Mouse (Mus musculus) intestine, postnatal 0 days (tissue): Measurements from ENCODE around the gene Cacna1a. TPM values are rescaled to one million over a fixed set of nuclear protein-coding genes. Genes with fewer than 3 reads are reported as not detected.
A peak's percentile ranks its signal among the peaks of the same experiment; 100 is the strongest.

ENCODE experiments used
- ATAC-seq: fragments of 200-750 bp; cut with Nextera tagmentation; 2 replicates; pipeline ENCODE4 v1.8.0; 2017; ENCODE audit warnings: mild to moderate bottlenecking, moderate TSS enrichment, moderate library complexity
- H3K27ac ChIP-seq: fragments of 300-500 bp; sonication (generic); 2 replicates; pipeline ENCODE4 v1.5.1; 2014; ENCODE audit warnings: mild to moderate bottlenecking, low read depth, low read length, moderate library complexity
- H3K27me3 ChIP-seq: fragments of 300-500 bp; sonication (generic); replicated peaks from 2 replicates; pipeline ENCODE4 v1.6.1; 2014; ENCODE audit warnings: low read length, mixed read lengths; ENCODE audit not compliant: control insufficient read depth, insufficient read depth
- H3K36me3 ChIP-seq: fragments of 300-500 bp; sonication (generic); 2 replicates; pipeline ENCODE4 v1.6.1; 2014; ENCODE audit warnings: mild to moderate bottlenecking, moderate library complexity; ENCODE audit not compliant: control insufficient read depth, insufficient read depth
- H3K4me1 ChIP-seq: fragments of 300-500 bp; sonication (generic); replicated peaks from 2 replicates; pipeline ENCODE4 v1.6.1; 2014; ENCODE audit warnings: antibody characterized with exemption, low read length, mixed read lengths; ENCODE audit not compliant: control insufficient read depth, insufficient read depth
- H3K4me2 ChIP-seq: fragments of 300-500 bp; sonication (generic); replicated peaks from 2 replicates; pipeline ENCODE4 v1.6.1; 2014; ENCODE audit warnings: low read depth, mild to moderate bottlenecking, moderate library complexity
- H3K4me3 ChIP-seq: fragments of 300-500 bp; sonication (generic); 2 replicates; pipeline ENCODE4 v1.5.1; 2014; ENCODE audit warnings: low read depth, low read length
- H3K9ac ChIP-seq: fragments of 300-500 bp; sonication (generic); 2 replicates; pipeline ENCODE4 v1.6.1; 2014; ENCODE audit warnings: mild to moderate bottlenecking, low read depth, low read length
- H3K9me3 ChIP-seq: fragments of 300-500 bp; sonication (generic); 2 replicates; pipeline ENCODE4 v1.6.1; 2016; ENCODE audit warnings: mixed run types; ENCODE audit not compliant: control insufficient read depth
- CTCF ChIP-seq: sonication (generic); IDR thresholded peaks from 2 replicates; pipeline ENCODE4 v1.5.1; 2016; ENCODE audit warnings: low read depth, mild to moderate bottlenecking, control low read depth, antibody characterized with exemption, moderate library complexity
- WGBS: fragments of 180-500 bp; shearing (Covaris S2); extraction: QIAGEN DNeasy Blood & Tissue Kit; methylation state at CpG from one replicate; pipeline ENCODE4 v1.1.7; 2014; 5-methylcytosine and 5-hydroxymethylcytosine counted together
- polyA plus RNA-seq: library from polyadenylated mRNA; unstranded; fragments of >200 nt; fragmentation: Nextera tagmentation; extraction: Ambion mirVana; gene quantifications from 2 replicates; pipeline ENCODE4 v1.2.1, GENCODE M21; 2015

The Cacna1a gene
- polyA plus RNA-seq, 1 experiment from 2014 or later, result 2.4 TPM

GRCm38 (mm10) chr8:84577432-84577831 lies 189.2 kb downstream of the Cacna1a start:
- WGBS, result 85% methylated on average over 4 of the region's 4 CpGs
- Histone ChIP-seq H3K4me1 (no peaks in the 10 kb centered on the region), H3K4me3 (no peak overlapping the region), H3K4me2 (no peak overlapping the region), H3K9me3 (no peaks in the 10 kb centered on the region), H3K27me3 (no peaks in the 10 kb centered on the region), H3K27ac (no peak overlapping the region), H3K36me3 (no peaks in the 10 kb centered on the region; the same call in 1 of the 2 replicates), H3K9ac (no peak overlapping the region)
- no peak for TF ChIP-seq CTCF
- no peak for ATAC-seq

- peak; percentile 82 for TF ChIP-seq CTCF
- Histone ChIP-seq H3K27ac (no peak overlapping the region), H3K9me3 (no peaks in the 10 kb centered on the region), H3K4me1 (no peaks in the 10 kb centered on the region), H3K4me2 (no peak overlapping the region), H3K27me3 (no peaks in the 10 kb centered on the region), H3K4me3 (no peak overlapping the region), H3K9ac (no peak overlapping the region), H3K36me3 (no peaks in the 10 kb centered on the region; the same call in 1 of the 2 replicates)
- WGBS, result 12% methylated on average over 3 of the region's 3 CpGs
- no peak for ATAC-seq
Measured at GRCm38 (mm10) chr8:84579595-84579994, 191.4 kb downstream of the Cacna1a start.

DNA sequence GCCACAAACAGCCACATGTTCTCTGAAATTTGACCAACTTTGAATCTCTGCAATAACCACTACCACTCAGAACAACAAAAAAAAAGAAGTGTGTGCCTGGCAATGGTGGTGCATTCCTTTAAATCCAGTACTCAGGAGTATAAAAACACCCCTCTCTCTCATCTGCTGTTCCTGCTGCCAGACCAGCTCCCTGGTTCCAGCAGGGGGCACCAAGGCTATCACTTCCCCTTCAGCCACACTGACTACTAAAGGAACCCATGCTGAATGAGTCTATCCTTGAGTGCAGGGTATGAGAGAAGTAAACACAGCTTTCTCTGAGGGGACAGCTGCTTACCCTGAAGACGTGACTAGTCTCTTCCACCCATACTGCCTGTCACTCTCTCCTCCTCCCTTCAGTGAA lies 197.1 kb downstream of the Cacna1a start:
- Histone ChIP-seq H3K4me1 (no peaks in the 10 kb centered on the region), H3K4me3 (no peak overlapping the region), H3K9me3 (no peaks in the 10 kb centered on the region), H3K4me2 (no peak overlapping the region), H3K36me3 (no peaks in the 10 kb centered on the region; the same call in 1 of the 2 replicates), H3K27me3 (no peaks in the 10 kb centered on the region), H3K9ac (no peak overlapping the region), H3K27ac (no peak overlapping the region)
- peak; percentile 47 for TF ChIP-seq CTCF
- 36% methylated on average over 1 of the region's 1 CpGs for WGBS
- no peak for ATAC-seq

DNA sequence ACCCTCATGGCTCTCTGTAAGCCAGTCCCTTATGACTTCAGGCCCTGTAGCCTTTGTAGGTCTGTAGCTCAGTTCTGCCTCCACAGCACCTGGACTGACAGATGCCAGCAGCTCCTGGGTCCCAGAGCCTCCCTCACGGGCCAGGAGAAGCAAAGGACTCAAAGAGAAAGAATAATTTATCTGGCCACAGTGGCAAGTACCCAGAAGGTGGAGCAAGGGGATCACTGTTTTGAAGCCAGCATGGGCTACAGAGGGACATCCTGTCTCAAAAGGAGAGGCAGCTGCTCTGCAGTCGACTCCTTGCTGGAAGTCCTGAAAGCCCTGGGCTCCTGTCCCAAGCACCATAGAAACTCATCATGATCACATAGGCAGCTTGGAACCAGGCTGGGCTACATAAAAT lies 198.0 kb downstream of the Cacna1a start:
- WGBS, result 56% methylated on average over 2 of the region's 2 CpGs
- Histone ChIP-seq H3K4me1 (no peaks in the 10 kb centered on the region), H3K4me3 (no peak overlapping the region), H3K27ac (no peak overlapping the region), H3K4me2 (no peak overlapping the region), H3K9me3 (no peaks in the 10 kb centered on the region), H3K36me3 (no peaks in the 10 kb centered on the region), H3K9ac (no peak overlapping the region), H3K27me3 (no peaks in the 10 kb centered on the region)
- no peak for TF ChIP-seq CTCF
- ATAC-seq, result no peak

- Histone ChIP-seq H3K4me3 (no peak overlapping the region), H3K9ac (no peak overlapping the region), H3K27ac (no peak overlapping the region), H3K4me1 (no peaks in the 10 kb centered on the region), H3K27me3 (no peaks in the 10 kb centered on the region), H3K9me3 (no peaks in the 10 kb centered on the region), H3K4me2 (no peak overlapping the region), H3K36me3 (no peaks in the 10 kb centered on the region)
- ATAC-seq, result 0 out of 2 replicates have a peak, but pooled peaks have one; percentile 23
- WGBS, result 73% methylated on average over 11 of the region's 11 CpGs
- TF ChIP-seq CTCF, result no peak
Measured at GRCm38 (mm10) chr8:84588498-84588897, 200.3 kb downstream of the Cacna1a start.

DNA sequence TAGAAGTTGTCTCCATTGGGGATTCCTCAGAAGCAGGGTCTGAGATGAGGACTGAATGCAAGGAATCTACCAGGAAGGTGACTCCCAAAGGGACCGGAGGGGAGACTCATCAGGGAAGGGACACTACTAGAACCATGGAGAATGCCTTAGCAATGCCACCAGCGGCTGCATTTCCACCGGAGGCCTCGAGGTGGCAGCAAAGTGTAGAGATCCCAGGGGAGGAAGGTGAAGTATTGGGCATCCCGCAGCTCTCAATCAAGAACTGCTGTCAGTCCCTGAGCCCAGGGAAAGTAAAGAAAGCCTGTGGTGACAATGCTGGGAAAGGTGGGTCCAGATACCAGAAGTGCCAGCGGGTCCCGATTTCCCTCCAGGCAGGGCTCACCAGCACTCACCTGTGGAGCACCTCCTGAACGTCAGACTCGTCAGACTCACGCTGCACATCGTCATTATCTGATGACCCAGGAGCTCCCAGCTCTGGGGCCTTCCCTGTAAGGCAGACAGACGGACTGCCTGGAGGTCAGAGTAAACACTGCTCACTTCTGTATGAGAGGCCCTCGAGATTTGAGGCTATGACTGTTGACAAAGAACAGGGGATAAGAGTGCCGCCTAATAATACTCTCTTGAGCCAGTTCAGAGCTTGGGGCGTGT lies 203.9 kb downstream of the Cacna1a start:
- TF ChIP-seq CTCF, result peak; percentile 87
- Histone ChIP-seq H3K4me2 (peak overlapping the region; percentile 53), H3K9me3 (no peaks in the 10 kb centered on the region), H3K4me3 (no peak overlapping the region), H3K36me3 (no peaks in the 10 kb centered on the region), H3K27me3 (no peaks in the 10 kb centered on the region), H3K27ac (no peak overlapping the region), H3K9ac (no peak overlapping the region), H3K4me1 (no peaks in the 10 kb centered on the region)
- 9% methylated on average over 15 of the region's 15 CpGs for WGBS
- no peak for ATAC-seq
